Comparison of ENCODE assay signal across 9 mouse cellular contexts in genomic region chr19:48090393-48090792, GRCm38 (mm10).
DNase-seq lines count a peak whose midpoint lies in the region; ATAC-seq and TF ChIP-seq lines count a peak whose summit lies in the region.
"Had no signal": no experiment of that assay in that cellular context is flagged by ENCODE, and none has a peak within 500 bp of the region (broad histone marks: within the 10 kb centered on the region; RNA-seq: fewer than 3 reads in every experiment).

No protein-coding gene starts in this region.

- peaks cover 9% of the 10 kb centered on the region for H3K27me3 ChIP-seq in Patski
- H3K27me3 ChIP-seq: limb, embryonic 15.5 days had no signal

- in situ Hi-C loops in Patski (cut with MboI; ENCODE audit: low pct_unique_long_range_greater_than_20kb): loop anchor here (5.0 kb wide), 1 partner anchor 78 kb away; no protein-coding TSS in a partner anchor

- peak; percentile 7 to 9 for DNase-seq in cerebellum, adult 18-20 months
- DNase-seq in cerebellum, adult 9-11 months: no peak
- peak; percentile 8 for DNase-seq in kidney, adult 18-20 months
- DNase-seq in kidney, adult 11 months: no peak
- DNase-seq in Patski (ENCODE audit: low read depth, low spot score): no peak
- DNase-seq in kidney, postnatal 10 days: peak; percentile 55
- no peak for DNase-seq in gastrocnemius, postnatal 25 days

- POLR2A ChIA-PET in Patski (lab: Charles Lee): no interaction called here

- no peak for ATAC-seq in Patski
- ATAC-seq in megakaryocyte progenitor cell, adult 5-6 weeks (replicated peaks; ENCODE audit: poor library complexity): peak; percentile 44; the same call in 1 of the 2 replicates

- TF ChIP-seq CTCF in Patski (IDR thresholded peaks at IDR 0.05): peak; percentile 37

- CTCF ChIA-PET in Patski (lab: Charles Lee): no interaction called here

Comparison
In these comparisons a context has a peak if more than half of its experiments do, and no peak if none do; other contexts are left out.
1. DNase-seq: peak in cerebellum, adult 18-20 months (2 of 2), kidney, adult 18-20 months (single experiment) and kidney, postnatal 10 days (single experiment); none in cerebellum, adult 9-11 months (single experiment), kidney, adult 11 months (single experiment), Patski (single experiment) and gastrocnemius, postnatal 25 days (single experiment).